Mouse (Mus musculus) kidney, postnatal 14 days (tissue): Measurements from ENCODE around the gene Prss34.
A peak's percentile ranks its signal among the peaks of the same experiment; 100 is the strongest.

Source experiments
- DNase-seq: peaks from one replicate; pipeline ENCODE4 v3.0.0; 2022; ENCODE audit warnings: mixed read lengths

Gene Prss34

DNA sequence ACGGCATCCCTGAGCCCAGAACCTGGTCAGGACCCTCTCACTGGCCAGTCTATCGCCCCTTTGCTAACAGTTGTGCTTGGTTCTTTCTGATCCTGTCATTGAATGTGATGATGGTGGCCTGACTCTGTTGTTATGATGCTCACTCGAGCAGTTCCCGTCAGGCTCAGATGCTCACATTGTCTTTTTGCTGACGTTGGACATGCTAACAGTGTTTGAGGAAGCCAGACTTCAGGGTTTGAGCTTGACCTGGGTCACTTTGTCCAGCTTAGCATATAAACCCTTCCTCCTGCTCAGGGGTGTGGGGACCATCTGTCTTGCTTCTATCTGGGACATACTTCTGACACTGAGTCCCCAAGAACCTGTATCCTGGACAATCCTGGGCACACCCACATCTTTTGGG lies 20.2 kb downstream of the Prss34 start, which contains the start of gene Prss29:
Prss29 (plus strand) TSS at position 301 of the 400 bp plus-strand sequence.
- no peak for DNase-seq

GRCm38 (mm10) chr17:25320819-25321218 lies 22.6 kb downstream of the Prss34 start:
- no peak for DNase-seq

- DNase-seq = no peak
These were observed 24.7 kb downstream of the Prss34 start for GRCm38 (mm10) chr17:25322930-25323329.

- DNase-seq = no peak
These were observed 34.1 kb downstream of the Prss34 start for GRCm38 (mm10) chr17:25332321-25332720.

- peak; percentile 44 for DNase-seq
These were observed 35.7 kb downstream of the Prss34 start for GRCm38 (mm10) chr17:25333943-25334342.

DNA sequence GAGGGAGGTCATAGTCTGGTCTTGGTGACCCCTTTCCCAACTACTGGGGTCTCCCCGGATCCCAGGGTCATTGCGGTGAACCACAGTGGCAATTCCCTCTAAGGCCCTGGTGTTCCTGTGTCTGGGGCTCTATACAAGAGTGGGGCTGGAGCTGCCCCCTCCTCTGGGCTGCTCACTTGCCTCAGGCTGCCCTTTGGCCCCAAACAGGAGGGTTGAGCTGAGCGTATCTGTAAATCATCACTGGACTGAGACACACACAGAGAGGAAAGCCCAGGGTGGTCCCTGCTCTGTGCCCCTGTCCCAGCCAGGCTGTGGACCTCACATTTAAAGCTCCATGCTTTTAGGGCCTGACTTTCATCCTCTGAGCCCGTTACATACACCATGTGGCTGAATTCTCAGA lies 40.0 kb downstream of the Prss34 start:
- peak; percentile 29 for DNase-seq

- DNase-seq = no peak
These were observed 41.8 kb downstream of the Prss34 start for GRCm38 (mm10) chr17:25340003-25340402.

GRCm38 (mm10) chr17:25341490-25341889 lies 43.3 kb downstream of the Prss34 start:
- DNase-seq = peak; percentile 37

DNA sequence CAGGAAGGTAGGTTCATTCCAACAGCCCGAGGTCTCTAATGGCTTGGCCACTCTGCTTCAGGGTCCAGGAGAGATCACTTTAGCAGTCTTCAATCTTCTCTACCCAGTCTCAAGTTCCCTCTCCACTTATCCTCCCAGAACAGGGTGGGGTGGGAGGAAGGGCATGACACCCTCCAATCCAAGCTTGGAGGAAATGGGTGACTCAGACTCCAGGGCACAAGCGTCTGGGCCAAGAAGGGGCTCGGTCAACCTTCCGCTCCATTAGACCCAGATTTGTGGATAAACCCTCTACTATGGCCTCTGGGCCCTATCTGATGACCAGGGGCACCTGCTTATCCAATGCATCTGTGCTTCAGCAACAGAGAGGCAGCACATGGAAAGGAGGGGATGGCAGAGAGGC lies 47.3 kb downstream of the Prss34 start, which contains the start of gene Tpsab1:
Tpsab1 (minus strand) TSS at position 101 of the 400 bp plus-strand sequence.
- DNase-seq = no peak
